8 mouse cellular contexts compared by ENCODE assay signal in genomic region chr11:62495276-62495801, GRCm38 (mm10). TPM values are rescaled to one million over a fixed set of nuclear protein-coding genes. Genes with fewer than 3 reads are reported as not detected.
DNase-seq lines count a peak whose midpoint lies in the region; ATAC-seq lines count a peak whose summit lies in the region.

No protein-coding gene starts in this region.

- H3K9me3 ChIP-seq in midbrain, embryonic 14.5 days (ENCODE audit: control insufficient read depth, low read length) = no peaks in the 10 kb centered on the region
- H3K9me3 ChIP-seq in midbrain, embryonic 15.5 days = no peaks in the 10 kb centered on the region
- H3K9me3 ChIP-seq in heart, embryonic 16.5 days (replicated peaks; ENCODE audit: control insufficient read depth, low read length) = no peaks in the 10 kb centered on the region

- ATAC-seq in midbrain, embryonic 14.5 days (ENCODE audit: low FRiP score, low TSS enrichment) = no peak
- ATAC-seq in midbrain, embryonic 15.5 days (replicated peaks) = no peak
- ATAC-seq in heart, embryonic 16.5 days (replicated peaks; ENCODE audit: extremely low read depth, insufficient read depth, low FRiP score) = peak; percentile 61

- H3K4me2 ChIP-seq in midbrain, embryonic 14.5 days (ENCODE audit: low read length) = no peak overlapping the region
- H3K4me2 ChIP-seq in midbrain, embryonic 15.5 days = no peak overlapping the region
- peak overlapping the region; percentile 29 for H3K4me2 ChIP-seq in heart, embryonic 16.5 days (ENCODE audit: low read depth, low read length)

- no peaks in the 10 kb centered on the region for H3K27me3 ChIP-seq in midbrain, embryonic 14.5 days (ENCODE audit: control insufficient read depth, insufficient read depth, low read length)
- no peaks in the 10 kb centered on the region for H3K27me3 ChIP-seq in midbrain, embryonic 15.5 days (replicated peaks)
- no peaks in the 10 kb centered on the region for H3K27me3 ChIP-seq in heart, embryonic 16.5 days (ENCODE audit: control insufficient read depth, insufficient read depth, low read length)

- 41% methylated on average over 9 of the region's 10 CpGs for WGBS in midbrain, embryonic 14.5 days
- 30% methylated on average over 7 of the region's 10 CpGs for WGBS in midbrain, embryonic 15.5 days
- WGBS in heart, embryonic 16.5 days = 27% methylated on average over 10 of the region's 10 CpGs

- no peak overlapping the region for H3K9ac ChIP-seq in midbrain, embryonic 14.5 days (replicated peaks; ENCODE audit: low read length)
- H3K9ac ChIP-seq in midbrain, embryonic 15.5 days = no peak overlapping the region
- peak overlapping the region; percentile 53 for H3K9ac ChIP-seq in heart, embryonic 16.5 days (ENCODE audit: low read length)

- no peaks in the 10 kb centered on the region for H3K36me3 ChIP-seq in midbrain, embryonic 14.5 days (ENCODE audit: control insufficient read depth, insufficient read depth, low read length)
- no peaks in the 10 kb centered on the region for H3K36me3 ChIP-seq in midbrain, embryonic 15.5 days (replicated peaks)
- H3K36me3 ChIP-seq in heart, embryonic 16.5 days (ENCODE audit: control insufficient read depth, insufficient read depth) = no peaks in the 10 kb centered on the region

- H3K4me1 ChIP-seq in midbrain, embryonic 14.5 days (ENCODE audit: control insufficient read depth, insufficient read depth, low read length) = no peaks in the 10 kb centered on the region
- no peaks in the 10 kb centered on the region for H3K4me1 ChIP-seq in midbrain, embryonic 15.5 days
- H3K4me1 ChIP-seq in heart, embryonic 16.5 days (ENCODE audit: control insufficient read depth, insufficient read depth, low read length) = peaks cover 21% of the 10 kb centered on the region

- peak; percentile 3 for DNase-seq in midbrain, embryonic 14.5 days
- peak; percentile 47 for DNase-seq in embryo, embryonic 11 days
- DNase-seq in kidney, postnatal 4 days = peak; percentile 45 to 68
- DNase-seq in ovary, postnatal 10 days (ENCODE audit: low spot score) = peak; percentile 10
- DNase-seq in cerebellum, adult 18-20 months = no peak
- DNase-seq in c-Kit-positive CD71-positive TER-119-positive erythroid progenitor cells, embryonic 14.5 days (ENCODE audit: low spot score) = no peak

- H3K27ac ChIP-seq in midbrain, embryonic 14.5 days (replicated peaks; ENCODE audit: low read depth, low read length) = no peak overlapping the region
- H3K27ac ChIP-seq in midbrain, embryonic 15.5 days = no peak overlapping the region
- H3K27ac ChIP-seq in heart, embryonic 16.5 days (ENCODE audit: low read length) = peak overlapping the region; percentile 78

- H3K4me3 ChIP-seq in midbrain, embryonic 14.5 days (replicated peaks; ENCODE audit: low read depth, low read length) = no peak overlapping the region
- H3K4me3 ChIP-seq in midbrain, embryonic 15.5 days = no peak overlapping the region
- no peak overlapping the region for H3K4me3 ChIP-seq in heart, embryonic 16.5 days (ENCODE audit: low read length)

RNA-seq across cellular contexts. Expression of gene Ncor1, which starts 37.0 kb away (rescaled TPM):
- polyA plus RNA-seq in midbrain, embryonic 14.5 days (2014; fragmentation: Nextera tagmentation; extraction: Ambion mirVana) = 170 and 211 TPM in 2 replicates
- polyA plus RNA-seq in midbrain, embryonic 15.5 days (2015; fragmentation: Nextera tagmentation; extraction: Ambion mirVana) = 179 and 182 TPM in 2 replicates
- 72.0 and 106 TPM in 2 replicates for polyA plus RNA-seq in heart, embryonic 16.5 days (2015; fragmentation: Nextera tagmentation; extraction: Ambion mirVana)

RNA-seq across cellular contexts. Expression of gene Pigl, which starts 37.1 kb away (rescaled TPM):
- 6.6 and 6.7 TPM in 2 replicates for polyA plus RNA-seq in midbrain, embryonic 14.5 days (2014; fragmentation: Nextera tagmentation; extraction: Ambion mirVana)
- 8.0 and 8.6 TPM in 2 replicates for polyA plus RNA-seq in midbrain, embryonic 15.5 days (2015; fragmentation: Nextera tagmentation; extraction: Ambion mirVana)
- 6.3 and 7.2 TPM in 2 replicates for polyA plus RNA-seq in heart, embryonic 16.5 days (2015; fragmentation: Nextera tagmentation; extraction: Ambion mirVana)

RNA-seq across cellular contexts. Expression of gene Cenpv, which starts 43.7 kb away (rescaled TPM):
- 72.2 and 89.3 TPM in 2 replicates for polyA plus RNA-seq in midbrain, embryonic 14.5 days (2014; fragmentation: Nextera tagmentation; extraction: Ambion mirVana)
- 67.0 and 67.3 TPM in 2 replicates for polyA plus RNA-seq in midbrain, embryonic 15.5 days (2015; fragmentation: Nextera tagmentation; extraction: Ambion mirVana)
- polyA plus RNA-seq in heart, embryonic 16.5 days (2015; fragmentation: Nextera tagmentation; extraction: Ambion mirVana) = 18.0 and 21.4 TPM in 2 replicates

RNA-seq across cellular contexts. Expression of gene Ubb, which starts 55.6 kb away (rescaled TPM):
- 4,878 and 5,143 TPM in 2 replicates for polyA plus RNA-seq in midbrain, embryonic 14.5 days (2014; fragmentation: Nextera tagmentation; extraction: Ambion mirVana)
- polyA plus RNA-seq in midbrain, embryonic 15.5 days (2015; fragmentation: Nextera tagmentation; extraction: Ambion mirVana) = 4,689 and 4,874 TPM in 2 replicates
- 2,482 and 2,483 TPM in 2 replicates for polyA plus RNA-seq in heart, embryonic 16.5 days (2015; fragmentation: Nextera tagmentation; extraction: Ambion mirVana)

Comparison
In these comparisons a context has a peak if more than half of its experiments do, and no peak if none do; other contexts are left out.
1. DNase-seq: peak in midbrain, embryonic 14.5 days (single experiment), embryo, embryonic 11 days (single experiment), kidney, postnatal 4 days (2 of 2) and ovary, postnatal 10 days (single experiment); none in cerebellum, adult 18-20 months (0 of 2) and c-Kit-positive CD71-positive TER-119-positive erythroid progenitor cells, embryonic 14.5 days (single experiment).